Mouse (Mus musculus) cortical plate, adult 2 months (tissue): ENCODE data around the gene Bmp7.

Source experiments
- CTCF ChIP-seq: fragments of 200-500 bp; IDR thresholded peaks from 2 replicates; pipeline ENCODE4 v1.5.1; 2011; ENCODE audit warnings: mild to moderate bottlenecking, control low read depth, low read length; ENCODE audit not compliant: insufficient read depth; ENCODE audit errors: extremely low read depth
- POLR2A ChIP-seq: fragments of 200-500 bp; IDR thresholded peaks from 2 replicates; pipeline ENCODE4 v1.6.1; 2011; ENCODE audit warnings: mild to moderate bottlenecking, low read length, control low read depth; ENCODE audit not compliant: insufficient read depth; ENCODE audit errors: extremely low read depth

- no peak for TF ChIP-seq CTCF
- TF ChIP-seq POLR2A, result no peak
Measured at GRCm38 (mm10) chr2:172903523-172903922, 36.6 kb downstream of the Bmp7 start.
